Mouse (Mus musculus) lung, embryonic 14.5 days (tissue): ENCODE results near the gene Rph3al. TPM values are rescaled to one million over a fixed set of nuclear protein-coding genes. Genes with fewer than 3 reads are reported as not detected.

Source experiments
- ATAC-seq: fragments of 200-750 bp; cut with Nextera tagmentation; 2 replicates; pipeline ENCODE4 v1.8.0; 2017; ENCODE audit warnings: mild to moderate bottlenecking, moderate TSS enrichment, moderate library complexity; ENCODE audit not compliant: insufficient read depth
- DNase-seq: peaks from one replicate; pipeline ENCODE4 v3.0.0-alpha.2; 2015
- H3K27ac ChIP-seq: fragments of 300-500 bp; sonication (generic); 2 replicates; pipeline ENCODE4 v1.5.1; 2014; ENCODE audit warnings: low read depth, mild to moderate bottlenecking, moderate library complexity
- H3K27me3 ChIP-seq: fragments of 300-500 bp; sonication (generic); 2 replicates; pipeline ENCODE4 v1.6.1; 2014; ENCODE audit warnings: low read length, control low read depth; ENCODE audit not compliant: insufficient read depth
- H3K36me3 ChIP-seq: fragments of 300-500 bp; sonication (generic); 2 replicates; pipeline ENCODE4 v1.6.1; 2014; ENCODE audit warnings: control low read depth; ENCODE audit not compliant: insufficient read depth
- H3K4me1 ChIP-seq: fragments of 300-500 bp; sonication (generic); 2 replicates; pipeline ENCODE4 v1.6.1; 2014; ENCODE audit warnings: antibody characterized with exemption, control low read depth; ENCODE audit not compliant: insufficient read depth
- H3K4me2 ChIP-seq: fragments of 300-500 bp; sonication (generic); 2 replicates; pipeline ENCODE4 v1.6.1; 2014; ENCODE audit warnings: mild to moderate bottlenecking
- H3K4me3 ChIP-seq: fragments of 300-500 bp; sonication (generic); 2 replicates; pipeline ENCODE4 v1.5.1; 2014; ENCODE audit warnings: low read depth, low read length
- H3K9ac ChIP-seq: fragments of 300-500 bp; sonication (generic); 2 replicates; pipeline ENCODE4 v1.6.1; 2014
- H3K9me3 ChIP-seq: fragments of 300-500 bp; sonication (generic); 2 replicates; pipeline ENCODE4 v1.6.1; 2016; ENCODE audit warnings: low read depth, low read length, control low read depth
- CTCF ChIP-seq: IDR thresholded peaks from 2 replicates; pipeline ENCODE4 v1.5.1; 2016; ENCODE audit warnings: antibody characterized with exemption, low read depth
- WGBS: fragments of 180-500 bp; shearing (Covaris S2); extraction: QIAGEN DNeasy Blood & Tissue Kit; methylation state at CpG from one replicate; pipeline ENCODE4 v1.1.7; 2014; 5-methylcytosine and 5-hydroxymethylcytosine counted together
- polyA plus RNA-seq: library from polyadenylated mRNA; unstranded; fragments of >200 nt; fragmentation: Nextera tagmentation; extraction: Ambion mirVana; gene quantifications from 2 replicates; pipeline ENCODE4 v1.2.1, GENCODE M21; 2014

Rph3al gene
- polyA plus RNA-seq, 1 experiment from 2014 or later: 5.3 TPM

DNA sequence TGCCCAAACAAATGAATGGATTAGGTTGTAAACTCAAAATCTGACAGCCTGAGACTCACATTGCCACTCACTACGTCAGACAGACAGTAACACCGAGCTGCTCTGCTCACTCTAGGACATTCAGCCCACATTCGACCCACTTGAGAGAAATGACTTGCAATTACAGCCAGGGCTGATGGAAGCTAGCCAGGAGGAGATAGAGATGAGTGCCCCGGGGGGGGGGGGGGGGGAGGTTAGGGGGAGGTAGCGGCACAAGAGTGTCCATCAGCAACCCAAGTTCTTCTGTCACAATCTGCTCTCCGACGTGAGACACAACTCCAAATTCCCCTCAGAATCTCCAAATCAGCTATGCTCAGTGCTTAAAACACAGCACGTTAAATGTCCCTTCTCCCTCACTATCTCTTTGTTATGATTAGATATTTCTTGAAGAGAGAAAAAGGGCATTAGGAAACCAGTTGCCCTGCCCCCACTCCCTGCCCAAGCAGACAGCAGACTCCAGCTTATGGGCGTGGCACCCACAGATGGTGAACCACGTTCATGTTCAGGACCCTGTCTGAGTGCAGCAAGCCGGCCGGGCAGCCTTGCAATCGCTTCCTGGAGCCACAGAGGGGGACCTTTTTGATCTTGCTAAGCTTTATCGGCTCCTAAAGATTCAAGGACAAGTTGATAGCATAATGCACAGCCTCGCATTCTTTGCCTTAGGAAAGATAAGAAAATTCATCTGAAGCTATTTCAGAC lies 62.0 kb downstream of the Rph3al start:
- ATAC-seq: peak; percentile 41; the same call in 1 of the 2 replicates
- 16% methylated on average over 15 of the region's 15 CpGs for WGBS
- Histone ChIP-seq H3K9me3 (no peaks in the 10 kb centered on the region), H3K27ac (no peak overlapping the region), H3K4me1 (no peaks in the 10 kb centered on the region), H3K27me3 (no peaks in the 10 kb centered on the region), H3K36me3 (no peaks in the 10 kb centered on the region), H3K4me2 (no peak overlapping the region), H3K4me3 (no peak overlapping the region), H3K9ac (no peak overlapping the region)
- peak; percentile 51 for DNase-seq
- no peak for TF ChIP-seq CTCF

DNA sequence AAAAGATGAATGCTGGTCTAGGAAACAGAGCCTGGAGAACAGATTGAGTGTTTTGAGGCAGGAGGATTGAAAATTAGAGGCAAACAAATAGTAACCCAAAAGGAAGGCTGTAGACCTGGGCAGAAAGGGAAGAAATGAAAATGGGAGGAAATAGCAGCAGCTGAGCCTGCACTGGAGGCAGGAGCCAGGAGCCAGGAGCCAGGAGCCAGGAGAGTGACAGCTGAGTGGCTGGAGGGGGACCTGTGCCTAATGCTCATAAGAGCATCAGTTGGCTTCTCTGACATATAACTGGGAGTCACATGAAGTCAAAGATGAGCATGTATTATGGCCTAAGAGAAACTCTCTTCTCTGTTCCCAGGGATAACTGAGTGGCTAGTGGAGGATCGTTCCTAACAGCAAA lies 66.5 kb downstream of the Rph3al start:
- Histone ChIP-seq H3K9ac (no peak overlapping the region), H3K4me3 (no peak overlapping the region), H3K27me3 (no peaks in the 10 kb centered on the region), H3K4me1 (no peaks in the 10 kb centered on the region), H3K27ac (no peak overlapping the region), H3K36me3 (no peaks in the 10 kb centered on the region), H3K9me3 (no peaks in the 10 kb centered on the region), H3K4me2 (no peak overlapping the region)
- no peak for ATAC-seq
- DNase-seq: no peak
- TF ChIP-seq CTCF: no peak
- 91% methylated on average over 1 of the region's 1 CpGs for WGBS

DNA sequence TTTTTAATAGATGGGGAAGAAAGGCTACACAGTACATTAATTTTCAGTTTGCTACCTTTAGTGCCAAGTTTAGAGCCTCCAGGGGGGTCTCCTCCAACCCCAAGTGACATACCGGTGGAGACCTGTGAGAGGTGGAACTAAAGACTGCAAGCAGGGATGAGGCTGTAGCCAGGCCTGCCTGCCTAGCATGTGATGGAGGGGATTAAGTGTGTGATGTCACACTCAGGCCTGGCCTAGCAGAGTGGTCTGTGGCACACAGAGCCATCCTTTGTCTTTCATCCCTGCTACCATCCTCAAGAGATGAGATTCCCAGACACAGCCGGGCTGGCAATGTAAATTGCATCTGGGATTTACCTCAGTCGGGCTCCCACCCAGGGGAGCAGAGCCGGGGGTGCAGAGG lies 67.3 kb downstream of the Rph3al start:
- no peak overlapping the region for H3K4me2 ChIP-seq
- ATAC-seq (no peak), DNase-seq (no peak)
- no peaks in the 10 kb centered on the region for H3K36me3 ChIP-seq
- H3K27ac ChIP-seq: no peak overlapping the region
- H3K9me3 ChIP-seq: no peaks in the 10 kb centered on the region
- no peaks in the 10 kb centered on the region for H3K27me3 ChIP-seq
- H3K4me1 ChIP-seq: peaks cover 2% of the 10 kb centered on the region
- no peak for TF ChIP-seq CTCF
- H3K4me3 ChIP-seq: no peak overlapping the region
- no peak overlapping the region for H3K9ac ChIP-seq
- 69% methylated on average over 4 of the region's 4 CpGs for WGBS

DNA sequence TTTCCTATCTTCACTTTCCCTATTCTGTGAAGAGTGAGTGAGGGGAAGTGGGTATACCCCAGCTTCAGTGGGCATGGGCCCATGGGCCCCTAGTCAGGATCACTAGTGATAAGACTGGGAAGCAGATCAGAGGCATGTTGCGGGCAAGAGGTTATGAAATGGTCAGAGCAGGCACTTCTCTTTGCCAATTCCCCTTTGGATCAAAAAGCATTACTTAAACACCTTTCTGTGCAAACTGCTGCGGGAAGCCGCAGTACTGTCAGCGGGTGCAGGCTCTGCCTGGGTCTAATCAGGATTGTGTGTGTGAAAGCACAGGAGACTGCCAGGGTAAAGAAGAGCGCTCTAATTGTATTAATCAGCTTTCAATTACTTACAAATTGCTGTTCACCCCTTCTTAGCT lies 67.8 kb downstream of the Rph3al start:
- Histone ChIP-seq H3K4me2 (no peak overlapping the region), H3K4me3 (no peak overlapping the region), H3K9me3 (no peaks in the 10 kb centered on the region), H3K36me3 (no peaks in the 10 kb centered on the region), H3K4me1 (peaks cover 6% of the 10 kb centered on the region), H3K27me3 (no peaks in the 10 kb centered on the region), H3K9ac (no peak overlapping the region), H3K27ac (no peak overlapping the region)
- ATAC-seq: no peak
- TF ChIP-seq CTCF: no peak
- 67% methylated on average over 5 of the region's 5 CpGs for WGBS
- DNase-seq: no peak

DNA sequence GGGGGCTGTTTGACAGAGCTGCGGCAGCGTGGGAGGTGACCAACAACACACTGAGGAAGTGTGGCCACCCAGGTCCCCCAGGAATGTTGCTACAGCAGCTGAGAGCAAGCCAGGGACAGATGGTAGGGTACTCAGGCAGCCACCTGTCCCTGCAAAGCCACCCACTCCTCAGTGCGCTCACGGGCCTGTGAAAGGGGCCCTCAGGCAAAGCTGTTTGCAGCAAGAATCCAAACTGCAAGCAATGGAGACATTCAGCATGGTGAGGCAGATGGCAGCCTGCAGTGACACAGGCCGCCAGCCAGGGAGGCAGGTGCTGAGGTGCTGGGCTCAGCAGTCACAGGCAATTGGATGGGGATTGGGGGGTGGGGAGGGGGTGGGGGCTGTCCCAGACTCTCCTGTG lies 68.3 kb downstream of the Rph3al start:
- no peak overlapping the region for H3K4me2 ChIP-seq
- WGBS: 64% methylated on average over 5 of the region's 5 CpGs

DNA sequence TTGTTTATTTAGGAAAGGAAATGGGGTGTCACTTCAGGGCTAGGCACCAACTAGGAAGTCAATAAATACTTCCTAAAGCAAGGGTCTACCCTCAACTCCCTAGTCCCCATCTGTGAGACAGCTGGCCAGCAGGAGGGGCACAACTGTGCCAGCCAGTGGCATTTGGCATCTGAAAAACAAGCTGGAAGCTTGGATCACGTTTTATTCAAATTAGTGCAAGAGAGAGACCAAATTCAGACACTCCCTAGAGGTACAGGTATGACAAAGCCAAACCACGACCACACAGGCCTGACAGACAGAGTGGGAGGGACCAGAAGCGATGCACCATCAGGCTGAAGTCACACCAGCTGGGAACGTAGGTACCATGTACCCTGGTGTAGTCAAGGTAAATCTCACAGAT lies 71.4 kb downstream of the Rph3al start:
- Histone ChIP-seq H3K36me3 (no peaks in the 10 kb centered on the region), H3K27ac (no peak overlapping the region), H3K4me2 (no peak overlapping the region), H3K4me1 (peaks cover 11% of the 10 kb centered on the region), H3K4me3 (no peak overlapping the region), H3K9ac (no peak overlapping the region), H3K27me3 (no peaks in the 10 kb centered on the region), H3K9me3 (no peaks in the 10 kb centered on the region)
- no peak for TF ChIP-seq CTCF
- no peak for ATAC-seq
- WGBS: 63% methylated on average over 4 of the region's 4 CpGs
- DNase-seq: no peak

More for the DNA sequence above, 68.3 kb downstream of the Rph3al start:
- Histone ChIP-seq H3K4me1 (peaks cover 8% of the 10 kb centered on the region), H3K27ac (no peak overlapping the region), H3K9me3 (no peaks in the 10 kb centered on the region), H3K9ac (no peak overlapping the region), H3K36me3 (no peaks in the 10 kb centered on the region), H3K4me3 (no peak overlapping the region), H3K27me3 (no peaks in the 10 kb centered on the region)
- ATAC-seq (no peak), DNase-seq (no peak)
- TF ChIP-seq CTCF: no peak

DNA sequence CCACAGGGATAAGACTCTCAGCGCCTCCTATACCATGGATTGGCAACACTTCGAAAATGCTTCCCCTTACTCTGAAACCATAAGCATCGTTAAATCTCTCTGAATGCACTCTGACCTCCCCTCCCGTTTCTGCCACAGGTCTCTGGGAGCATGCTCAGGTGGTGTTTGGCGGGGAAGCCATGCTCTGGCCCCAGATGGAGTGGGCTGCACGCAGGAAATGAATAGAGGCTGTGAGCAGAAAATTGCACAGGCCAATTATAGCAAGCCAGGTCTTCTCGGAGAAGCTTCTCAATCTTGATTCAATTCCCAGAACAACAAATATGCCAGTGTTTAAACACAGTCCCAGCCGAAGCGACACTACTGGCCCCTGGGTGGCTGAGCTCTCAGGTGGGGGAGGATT lies 72.4 kb downstream of the Rph3al start:
- no peak for ATAC-seq
- Histone ChIP-seq H3K9ac (no peak overlapping the region), H3K9me3 (no peaks in the 10 kb centered on the region), H3K36me3 (no peaks in the 10 kb centered on the region), H3K4me3 (no peak overlapping the region), H3K27me3 (no peaks in the 10 kb centered on the region), H3K27ac (no peak overlapping the region), H3K4me1 (peaks cover 19% of the 10 kb centered on the region), H3K4me2 (no peak overlapping the region)
- no peak for TF ChIP-seq CTCF
- no peak for DNase-seq
- WGBS: 31% methylated on average over 9 of the region's 9 CpGs
